Mouse (Mus musculus): ENCODE results near the gene Hs3st1. TPM values are rescaled to one million over a fixed set of nuclear protein-coding genes. Genes with fewer than 3 reads are reported as not detected.
"Not testable (repeated sequence)": the region's sequence is repeated elsewhere in the genome, so short reads cannot be mapped to it uniquely, and the experiment has no call there.

Hs3st1 gene
- total RNA-seq (2021): 10 to 100 TPM; 38.3 to 55.4 TPM
- long read RNA-seq, experiment 1, transcript Hs3st1-201 (2 exons, 1,684 nt): major isoform, 33 of 36 reads
- long read RNA-seq, experiment 1, partial matches to known transcripts: 0 of 36 reads
- long read RNA-seq, experiment 1, other reads (novel, unspliced or antisense): 1 of 36 reads
- long read RNA-seq, experiment 2, transcript Hs3st1-201 (2 exons, 1,684 nt): major isoform, 8 of 11 reads
- long read RNA-seq, experiment 2, partial matches to known transcripts: 0 of 11 reads
- long read RNA-seq, experiment 2, other reads (novel, unspliced or antisense): 3 of 11 reads

GRCm38 (mm10) chr5:39755375-39755774, at the start of gene Hs3st1:
TSS of gene Hs3st1 (minus strand) at chr5:39755475.
- H3K4me3 ChIP-seq; intact Hi-C loops (cut with DNase I); DNase-seq (ENCODE audit: extremely low spot score in 1 of 2, low spot score in 2 of 2); H3K27ac ChIP-seq: not testable (repeated sequence)

- intact Hi-C loops (cut with DNase I): loop anchor here (5.0 kb wide), 1 partner anchor 162 kb away; no protein-coding TSS in a partner anchor
- Histone ChIP-seq H3K4me3 (no peak overlapping the region), H3K27ac (no peak overlapping the region)
- DNase-seq (ENCODE audit: extremely low spot score in 1 of 2, low spot score in 2 of 2): no peak
- TF ChIP-seq CTCF (IDR thresholded peaks at IDR 0.05): no peak
Observed at GRCm38 (mm10) chr5:39804663-39805062, 49.4 kb upstream of the Hs3st1 start.

DNA sequence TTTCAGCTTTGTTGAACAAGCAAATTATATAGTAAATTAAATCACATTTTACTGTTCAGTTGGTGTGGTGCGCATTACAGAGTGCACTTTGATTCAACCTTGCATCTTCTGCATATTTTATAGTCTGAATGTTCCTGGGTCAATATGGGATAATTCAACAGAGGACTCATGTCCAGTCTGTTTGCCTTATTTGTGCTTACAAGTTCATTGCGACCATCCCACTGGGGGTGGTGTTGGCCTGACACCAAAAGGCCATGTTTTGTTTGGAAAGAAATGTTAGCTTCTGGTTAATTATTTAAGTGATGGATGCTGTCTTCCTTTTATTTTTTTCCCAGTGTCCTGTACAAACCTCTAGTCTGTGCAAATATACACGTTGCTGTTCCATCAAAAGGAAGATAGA, 48.7 kb upstream of the Hs3st1 start:
- TF ChIP-seq CTCF (IDR thresholded peaks at IDR 0.05): no peak
- Histone ChIP-seq H3K4me3 (no peak overlapping the region), H3K27ac (no peak overlapping the region)
- no peak for DNase-seq (ENCODE audit: extremely low spot score in 1 of 2, low spot score in 2 of 2)
- intact Hi-C loops (cut with DNase I): loop anchor here (5.0 kb wide), 1 partner anchor 162 kb away; no protein-coding TSS in a partner anchor

GRCm38 (mm10) chr5:39803457-39803856, 48.2 kb upstream of the Hs3st1 start:
- no peak overlapping the region for H3K4me3 ChIP-seq
- H3K27ac ChIP-seq: no peak overlapping the region
- peak; percentile 10 to 12 for DNase-seq (ENCODE audit: extremely low spot score in 1 of 2, low spot score in 2 of 2)
- no peak for TF ChIP-seq CTCF (IDR thresholded peaks at IDR 0.05)
- intact Hi-C loops (cut with DNase I): loop anchor here (5.0 kb wide), 1 partner anchor 161 kb away; no protein-coding TSS in a partner anchor

GRCm38 (mm10) chr5:39802110-39802509, 46.8 kb upstream of the Hs3st1 start:
- TF ChIP-seq CTCF (IDR thresholded peaks at IDR 0.05): no peak
- intact Hi-C loops (cut with DNase I): loop anchor here (5.0 kb wide), 1 partner anchor 160 kb away; no protein-coding TSS in a partner anchor
- no peak for DNase-seq (ENCODE audit: extremely low spot score in 1 of 2, low spot score in 2 of 2)
- Histone ChIP-seq H3K27ac (no peak overlapping the region), H3K4me3 (no peak overlapping the region)

DNA sequence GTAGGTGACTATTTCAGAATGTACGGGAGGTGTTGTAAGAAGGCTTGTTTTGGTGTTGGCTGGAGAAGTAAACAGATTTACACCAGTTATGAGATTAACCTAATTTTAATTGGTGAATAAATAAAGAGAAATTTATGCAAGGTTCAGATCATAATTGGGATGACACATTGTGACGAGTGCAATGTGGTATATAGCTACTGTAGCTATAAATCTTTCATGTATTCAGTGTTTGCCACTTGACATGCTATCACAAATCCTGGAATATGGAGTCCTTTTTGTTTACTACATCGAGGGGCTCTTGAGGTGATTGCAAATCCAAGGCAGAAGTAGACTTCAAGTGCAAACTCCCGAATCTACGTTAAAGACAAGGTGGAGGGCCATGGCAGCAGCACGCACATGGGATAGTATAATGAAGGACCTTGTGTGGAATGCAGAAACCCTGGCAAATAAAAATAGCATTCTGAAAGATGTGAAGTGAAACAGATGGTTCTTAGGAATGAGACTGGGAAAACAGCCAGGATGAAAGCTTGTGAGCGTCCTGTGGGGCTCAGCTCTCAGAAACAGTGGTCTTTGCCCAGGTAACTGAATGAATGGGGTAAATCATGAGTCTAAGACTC, 21.9 kb upstream of the Hs3st1 start:
- no peak overlapping the region for H3K4me3 ChIP-seq
- intact Hi-C loops (cut with DNase I): no loop called here
- no peak for DNase-seq (ENCODE audit: extremely low spot score in 1 of 2, low spot score in 2 of 2)
- TF ChIP-seq CTCF (IDR thresholded peaks at IDR 0.05): no peak
- H3K27ac ChIP-seq: no peak overlapping the region

DNA sequence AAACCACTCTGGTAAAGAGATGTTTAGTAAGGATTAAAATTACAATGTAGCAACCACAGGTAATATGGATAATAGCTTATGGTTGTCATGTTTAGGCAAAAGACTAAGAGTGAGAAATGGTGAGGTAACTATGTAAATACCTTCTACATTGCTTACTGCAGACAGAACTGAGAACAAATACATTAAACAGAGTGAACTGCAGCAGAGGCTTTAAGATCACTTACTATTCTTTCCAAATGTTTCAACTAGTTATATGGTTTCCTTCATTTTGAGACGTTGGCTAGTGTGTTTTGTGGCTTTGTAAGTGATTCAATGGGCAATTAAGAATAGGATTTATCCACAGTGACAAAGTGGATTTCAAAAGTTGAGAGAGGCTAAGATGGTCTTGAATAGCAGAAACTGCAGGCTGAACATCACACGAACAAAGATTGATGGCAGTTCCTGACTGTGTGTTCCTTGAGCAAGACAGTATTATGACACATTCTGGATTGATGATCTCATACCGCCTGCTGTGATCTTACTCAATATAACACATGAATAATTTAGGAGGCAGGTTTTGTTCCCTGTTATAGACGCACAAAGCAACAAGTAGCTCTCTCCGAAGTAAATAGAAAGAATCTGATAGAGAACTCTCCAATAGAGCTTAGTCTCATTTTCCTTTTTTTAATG, 16.5 kb upstream of the Hs3st1 start:
- intact Hi-C loops (cut with DNase I): no loop called here
- DNase-seq (ENCODE audit: extremely low spot score in 1 of 2, low spot score in 2 of 2): no peak
- Histone ChIP-seq H3K27ac (no peak overlapping the region), H3K4me3 (no peak overlapping the region)
- TF ChIP-seq CTCF (IDR thresholded peaks at IDR 0.05): no peak

- no peak for DNase-seq (ENCODE audit: extremely low spot score in 1 of 2, low spot score in 2 of 2)
- intact Hi-C loops (cut with DNase I): no loop called here
- no peak overlapping the region for H3K27ac ChIP-seq
- TF ChIP-seq CTCF (IDR thresholded peaks at IDR 0.05): no peak
- H3K4me3 ChIP-seq: no peak overlapping the region
Observed at GRCm38 (mm10) chr5:39761682-39762456, 6.6 kb upstream of the Hs3st1 start.

DNA sequence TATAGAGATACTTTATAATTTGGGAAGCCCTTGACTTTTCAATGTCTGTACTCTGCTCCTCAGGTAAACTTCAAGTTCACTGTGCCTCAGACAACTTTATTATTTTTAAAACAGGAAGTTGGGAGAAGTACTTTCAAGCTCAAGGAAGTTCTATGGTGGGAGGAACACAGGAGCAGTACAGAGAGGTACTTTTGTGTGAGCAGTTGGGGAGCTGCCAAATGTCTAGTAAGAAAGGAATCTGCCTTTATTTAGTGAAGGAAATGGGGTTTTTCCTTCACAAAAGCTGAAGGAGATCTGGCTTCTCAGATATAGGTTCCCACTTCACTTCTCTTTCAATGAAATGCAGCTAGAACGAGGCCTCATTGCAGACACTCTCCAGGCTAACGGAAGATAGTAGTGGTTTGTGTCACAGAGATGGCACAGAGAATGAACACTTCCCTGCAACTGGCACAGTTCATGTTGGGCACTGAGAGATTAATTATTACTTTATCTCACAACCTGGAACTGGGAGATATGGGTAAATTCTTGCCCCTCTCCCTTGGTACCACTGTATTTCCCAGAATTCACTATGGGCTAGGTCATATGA, 3.7 kb upstream of the Hs3st1 start:
- intact Hi-C loops (cut with DNase I): no loop called here
- no peak for TF ChIP-seq CTCF (IDR thresholded peaks at IDR 0.05)
- no peak for DNase-seq (ENCODE audit: extremely low spot score in 1 of 2, low spot score in 2 of 2)
- Histone ChIP-seq H3K4me3 (no peak overlapping the region), H3K27ac (no peak overlapping the region)

DNA sequence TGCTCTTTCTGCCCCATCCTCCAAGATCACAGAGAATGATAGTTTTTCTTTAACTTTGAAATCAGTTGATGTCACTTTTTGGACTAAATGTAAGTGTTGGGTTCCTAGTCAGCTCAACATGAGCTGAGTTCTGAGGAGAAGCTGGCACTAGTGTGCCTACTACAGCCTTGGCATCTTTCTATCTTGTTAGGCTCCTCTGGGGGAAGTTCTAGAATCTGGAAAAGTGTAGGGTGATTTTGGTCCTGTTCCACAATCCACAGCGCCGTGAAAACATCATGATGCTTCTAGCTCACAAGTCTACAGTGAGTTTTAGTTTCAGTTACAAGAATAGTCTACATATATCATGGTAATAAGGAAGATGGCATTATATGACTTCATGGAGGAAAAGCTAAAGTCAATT, 18.4 kb downstream of the Hs3st1 start:
- no peak overlapping the region for H3K4me3 ChIP-seq
- H3K27ac ChIP-seq: no peak overlapping the region
- TF ChIP-seq CTCF (IDR thresholded peaks at IDR 0.05): no peak
- no peak for DNase-seq (ENCODE audit: extremely low spot score in 1 of 2, low spot score in 2 of 2)
- intact Hi-C loops (cut with DNase I): no loop called here

DNA sequence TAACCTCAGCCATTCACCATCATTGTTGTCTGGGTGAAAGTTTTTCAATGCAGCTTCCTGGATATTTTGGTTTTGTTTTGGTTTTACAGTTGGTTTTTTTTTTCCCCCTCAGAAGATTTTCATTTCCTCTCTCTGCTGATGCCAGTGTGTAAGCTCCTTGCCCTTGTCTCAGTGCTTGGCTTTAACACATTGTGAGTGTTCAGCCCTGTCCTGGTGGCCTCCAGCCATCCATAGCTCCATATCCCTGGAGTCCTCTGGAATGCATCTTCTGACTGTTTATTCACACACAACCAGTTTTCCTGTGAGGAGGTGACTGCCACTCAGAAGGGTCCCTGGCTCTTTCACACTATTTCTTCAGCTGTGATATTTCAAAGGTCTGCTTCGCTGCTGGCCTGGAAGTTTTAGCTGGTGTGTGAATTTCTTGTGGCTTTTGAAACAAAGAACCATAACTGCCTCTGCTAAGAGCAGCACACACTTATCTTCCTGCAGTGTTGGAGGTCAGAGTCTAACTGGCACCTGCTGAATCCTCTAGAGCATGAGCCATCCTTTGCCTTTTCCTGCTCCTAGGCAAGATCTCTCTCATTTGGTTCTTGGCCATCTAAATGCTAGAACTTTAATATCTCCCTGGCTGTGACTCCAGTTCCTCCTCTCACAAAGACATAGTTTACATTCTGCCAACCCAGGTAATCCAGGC, 21.4 kb downstream of the Hs3st1 start:
- Histone ChIP-seq H3K27ac (no peak overlapping the region), H3K4me3 (no peak overlapping the region)
- intact Hi-C loops (cut with DNase I): no loop called here
- DNase-seq (ENCODE audit: extremely low spot score in 1 of 2, low spot score in 2 of 2): no peak
- no peak for TF ChIP-seq CTCF (IDR thresholded peaks at IDR 0.05)

Data from left cerebral cortex, adult 2 months (tissue).